ENCODE assay signal across 7 mouse cellular contexts in genomic region chr15:79951730-79952503, GRCm38 (mm10). TPM values are rescaled to one million over a fixed set of nuclear protein-coding genes. Genes with fewer than 3 reads are reported as not detected.
DNase-seq lines count a peak whose midpoint lies in the region; ATAC-seq and TF ChIP-seq lines count a peak whose summit lies in the region.

No protein-coding gene starts in this region.

- ATAC-seq in heart, embryonic 16.5 days (replicated peaks; ENCODE audit: extremely low read depth, insufficient read depth, low FRiP score), result peak; percentile 53

- H3K9me3 ChIP-seq in ES-Bruce4 (replicated peaks; ENCODE audit: control insufficient read depth, insufficient read depth, low read length, poor library complexity, severe bottlenecking), result no peaks in the 10 kb centered on the region
- H3K9me3 ChIP-seq in heart, embryonic 16.5 days (replicated peaks; ENCODE audit: control insufficient read depth, low read length), result peaks cover under 1% of the 10 kb centered on the region; the same call in 1 of the 2 replicates

- peaks cover 19% of the 10 kb centered on the region for H3K4me1 ChIP-seq in ES-Bruce4 (ENCODE audit: control insufficient read depth, insufficient read depth, low read length)
- peaks cover 40% of the 10 kb centered on the region for H3K4me1 ChIP-seq in heart, embryonic 16.5 days (ENCODE audit: control insufficient read depth, insufficient read depth, low read length)
- H3K4me1 ChIP-seq in small intestine, adult 2 months (ENCODE audit: control insufficient read depth, insufficient read depth, insufficient read length, low read length), result peaks cover 6% of the 10 kb centered on the region; the same call in 1 of the 2 replicates

- H3K4me3 ChIP-seq in ES-Bruce4 (ENCODE audit: low read depth, low read length), result no peak overlapping the region
- no peak overlapping the region for H3K4me3 ChIP-seq in heart, embryonic 16.5 days (ENCODE audit: low read length)
- H3K4me3 ChIP-seq in small intestine, adult 2 months (ENCODE audit: low read depth, low read length), result no peak overlapping the region

- H3K4me2 ChIP-seq in heart, embryonic 16.5 days (ENCODE audit: low read depth, low read length), result peak overlapping the region; percentile 10; the same call in 1 of the 2 replicates

- peak; percentile 56 to 61 for DNase-seq in adrenal gland, adult 18-20 months (ENCODE audit: low spot score in 2 of 2)
- peak; percentile 90 for DNase-seq in kidney, postnatal 14 days
- DNase-seq in cerebellum, postnatal 36 days, result no peak
- DNase-seq in cerebellum, adult 11-12 months, result no peak

- no peak overlapping the region for H3K9ac ChIP-seq in ES-Bruce4 (ENCODE audit: low read depth, poor library complexity, severe bottlenecking)
- H3K9ac ChIP-seq in heart, embryonic 16.5 days (ENCODE audit: low read length), result peak overlapping the region; percentile 47

- 20% methylated on average over 14 of the region's 14 CpGs for WGBS in heart, embryonic 16.5 days
- WGBS in small intestine, adult 2 months, result 54% methylated on average over 14 of the region's 14 CpGs

- no peak for TF ChIP-seq CTCF in ES-Bruce4 (IDR thresholded peaks at IDR 0.05; ENCODE audit: low read depth, low read length)
- no peak for TF ChIP-seq CTCF in small intestine, adult 2 months (IDR thresholded peaks at IDR 0.05; ENCODE audit: extremely low read depth, insufficient read length, insufficient replicate concordance, low read depth, low read length)

- TF ChIP-seq POLR2A in ES-Bruce4 (IDR thresholded peaks at IDR 0.05; ENCODE audit: insufficient read depth, low read length), result no peak
- no peak for TF ChIP-seq POLR2A in small intestine, adult 2 months (IDR thresholded peaks at IDR 0.05; ENCODE audit: low read depth, low read length)

- H3K36me3 ChIP-seq in ES-Bruce4 (ENCODE audit: control insufficient read depth, insufficient read depth, low read length, poor library complexity, severe bottlenecking), result peaks cover 2% of the 10 kb centered on the region; the same call in 1 of the 2 replicates
- no peaks in the 10 kb centered on the region for H3K36me3 ChIP-seq in heart, embryonic 16.5 days (ENCODE audit: control insufficient read depth, insufficient read depth)
- no peaks in the 10 kb centered on the region for H3K36me3 ChIP-seq in small intestine, adult 2 months (ENCODE audit: control insufficient read depth, insufficient read depth, low read length)

- no peak overlapping the region for H3K27ac ChIP-seq in ES-Bruce4 (ENCODE audit: insufficient read depth, low read length)
- peak overlapping the region; percentile 72 for H3K27ac ChIP-seq in heart, embryonic 16.5 days (ENCODE audit: low read length)
- H3K27ac ChIP-seq in small intestine, adult 2 months (ENCODE audit: insufficient read depth, low read depth, low read length), result peak overlapping the region; percentile 7; the same call in 1 of the 2 replicates

- TF ChIP-seq EP300 in ES-Bruce4 (IDR thresholded peaks at IDR 0.05; ENCODE audit: insufficient read depth, low read depth, low read length), result peak; percentile 55; the same call in 1 of the 2 replicates

- H3K27me3 ChIP-seq in ES-Bruce4 (ENCODE audit: control insufficient read depth, insufficient read depth, low read length, poor library complexity, severe bottlenecking), result no peaks in the 10 kb centered on the region
- no peaks in the 10 kb centered on the region for H3K27me3 ChIP-seq in heart, embryonic 16.5 days (ENCODE audit: control insufficient read depth, insufficient read depth, low read length)
- H3K27me3 ChIP-seq in small intestine, adult 2 months (ENCODE audit: control insufficient read depth, insufficient read depth, low read length), result no peaks in the 10 kb centered on the region; the same call in 1 of the 2 replicates

RNA-seq across cellular contexts. Expression of gene Cbx7, which starts 19.0 kb away (rescaled TPM):
- polyA plus RNA-seq in ES-Bruce4 (2011; ENCODE audit: insufficient read depth, insufficient read length, low read depth, missing spikeins), result 111 and 112 TPM in 2 replicates
- total RNA-seq in adrenal gland, adult 18-20 months (2021), result 10 to 100 TPM; 20.8 to 24.7 TPM
- 1.4 and 1.7 TPM in 2 replicates for polyA plus RNA-seq in heart, embryonic 16.5 days (2015; fragmentation: Nextera tagmentation; extraction: Ambion mirVana)
- 9.9 and 32.8 TPM in 2 replicates for polyA plus RNA-seq in small intestine, adult 2 months (2012; rRNA removed)

Comparison
In these comparisons a context has a peak if more than half of its experiments do, and no peak if none do; other contexts are left out.
1. DNase-seq: peak in adrenal gland, adult 18-20 months (2 of 2) and kidney, postnatal 14 days (single experiment); none in cerebellum, postnatal 36 days (0 of 2) and cerebellum, adult 11-12 months (single experiment).